In genomic region chr17:35085208-35085865, GRCm38 (mm10) we compare ENCODE assay signal across 23 mouse cellular contexts. TPM values are rescaled to one million over a fixed set of nuclear protein-coding genes. Genes with fewer than 3 reads are reported as not detected.
"Had no signal": no experiment of that assay in that cellular context is flagged by ENCODE, and none has a peak within 500 bp of the region (broad histone marks: within the 10 kb centered on the region; RNA-seq: fewer than 3 reads in every experiment).

Ly6g6f (minus strand) TSS chr17:35085610.

- H3K4me2 ChIP-seq: kidney, embryonic 15.5 days; limb, embryonic 12.5 days; lung, embryonic 14.5 days; midbrain, embryonic 11.5 days had no signal

- ATAC-seq: lung, postnatal 0 days had no signal

- H3K9me3 ChIP-seq: kidney, embryonic 15.5 days; limb, embryonic 12.5 days had no signal

- H3K27me3 ChIP-seq: kidney, embryonic 15.5 days; limb, embryonic 12.5 days had no signal

- DNase-seq: kidney, adult 11 months; kidney, adult 8-10 months; kidney, postnatal 10 days; kidney, postnatal 36 days; layer of hippocampus, postnatal 36 days; lung, embryonic 14.5 days; midbrain, embryonic 14.5 days; thymus, adult 2 months; thymus, postnatal 14 days; thymus, postnatal 4 days had no signal

- H3K4me3 ChIP-seq: kidney, embryonic 15.5 days; left cerebral cortex, adult 2 months; limb, embryonic 12.5 days had no signal

- H3K9ac ChIP-seq: kidney, embryonic 15.5 days; limb, embryonic 12.5 days; lung, embryonic 14.5 days had no signal

- H3K36me3 ChIP-seq: kidney, embryonic 15.5 days; limb, embryonic 12.5 days had no signal

- H3K27ac ChIP-seq: kidney, embryonic 15.5 days; left cerebral cortex, adult 2 months; limb, embryonic 12.5 days; macrophage had no signal

RNA-seq across cellular contexts. Expression of gene Ly6g6f, which starts in this region (rescaled TPM):
- total RNA-seq: layer of hippocampus, postnatal 10 days; layer of hippocampus, postnatal 36 days; left cerebral cortex, postnatal 10 days; left cerebral cortex, postnatal 36 days; liver, adult 2 months; megakaryocyte-erythroid progenitor cell, adult 5-6 weeks; midbrain, postnatal 0 days had no signal
- polyA plus RNA-seq: kidney, embryonic 15.5 days; macrophage; midbrain, embryonic 14.5 days; midbrain, postnatal 0 days; neural tube, embryonic 14.5 days had no signal
